7 mouse cellular contexts compared by ENCODE assay signal in genomic region chr3:100440009-100440408, GRCm38 (mm10). TPM values are rescaled to one million over a fixed set of nuclear protein-coding genes. Genes with fewer than 3 reads are reported as not detected.
DNase-seq lines count a peak whose midpoint lies in the region; ATAC-seq and TF ChIP-seq lines count a peak whose summit lies in the region.

No protein-coding gene starts in this region.

- no peaks in the 10 kb centered on the region for H3K9me3 ChIP-seq in kidney, postnatal 0 days (replicated peaks; ENCODE audit: low read length)
- no peaks in the 10 kb centered on the region for H3K9me3 ChIP-seq in heart, embryonic 15.5 days (replicated peaks)

- no peak overlapping the region for H3K9ac ChIP-seq in kidney, postnatal 0 days (ENCODE audit: low read depth, low read length)
- H3K9ac ChIP-seq in heart, embryonic 15.5 days: no peak overlapping the region

- no peaks in the 10 kb centered on the region for H3K27me3 ChIP-seq in kidney, postnatal 0 days (ENCODE audit: insufficient read depth, low read length)
- 0 out of 2 replicates have a peak, but pooled peaks cover 5% of the 10 kb centered on the region for H3K27me3 ChIP-seq in heart, embryonic 15.5 days

- no peaks in the 10 kb centered on the region for H3K36me3 ChIP-seq in kidney, postnatal 0 days (ENCODE audit: insufficient read depth, low read length)
- H3K36me3 ChIP-seq in heart, embryonic 15.5 days: no peaks in the 10 kb centered on the region
- no peaks in the 10 kb centered on the region for H3K36me3 ChIP-seq in macrophage (ENCODE audit: inconsistent target)

- H3K79me2 ChIP-seq in macrophage (ENCODE audit: inconsistent target): no peaks in the 10 kb centered on the region

- DNase-seq in kidney, postnatal 0 days (ENCODE audit: low spot score): no peak
- DNase-seq in kidney, postnatal 25 days: no peak
- peak; percentile 55 for DNase-seq in adrenal gland, adult 2 months
- no peak for DNase-seq in gastrocnemius, postnatal 4 days (ENCODE audit: low spot score in 2 of 2)

- H3K4me3 ChIP-seq in kidney, postnatal 0 days (replicated peaks; ENCODE audit: low read depth, low read length): no peak overlapping the region
- H3K4me3 ChIP-seq in heart, embryonic 15.5 days: no peak overlapping the region
- no peak overlapping the region for H3K4me3 ChIP-seq in macrophage (ENCODE audit: inconsistent target)

- WGBS in kidney, postnatal 0 days: 22% methylated on average over 6 of the region's 6 CpGs
- 26% methylated on average over 6 of the region's 6 CpGs for WGBS in heart, embryonic 15.5 days
- WGBS in macrophage (ENCODE audit: missing documents): 35% methylated on average over 6 of the region's 6 CpGs

- no peak overlapping the region for H3K4me2 ChIP-seq in kidney, postnatal 0 days (ENCODE audit: low read length)
- no peak overlapping the region for H3K4me2 ChIP-seq in heart, embryonic 15.5 days

- H3K4me1 ChIP-seq in kidney, postnatal 0 days (replicated peaks; ENCODE audit: insufficient read depth, low read length): no peaks in the 10 kb centered on the region
- peaks cover 12% of the 10 kb centered on the region for H3K4me1 ChIP-seq in heart, embryonic 15.5 days (replicated peaks)

- 0 out of 2 replicates have a peak, but pooled peaks have one; percentile 21 for ATAC-seq in kidney, postnatal 0 days (replicated peaks; ENCODE audit: low FRiP score, low read depth)
- 0 out of 2 replicates have a peak, but pooled peaks have one; percentile 51 for ATAC-seq in heart, embryonic 15.5 days (replicated peaks; ENCODE audit: insufficient number of reproducible peaks, insufficient read depth, low FRiP score, low read depth)
- no peak for ATAC-seq in cerebellum, adult (ENCODE audit: insufficient number of reproducible peaks, low FRiP score, low TSS enrichment)

- TF ChIP-seq CTCF in kidney, postnatal 0 days (IDR thresholded peaks at IDR 0.05; ENCODE audit: low read depth): no peak

- no peak overlapping the region for H3K27ac ChIP-seq in kidney, postnatal 0 days
- no peak overlapping the region for H3K27ac ChIP-seq in heart, embryonic 15.5 days
- H3K27ac ChIP-seq in macrophage: peak overlapping the region; percentile 67

RNA-seq across cellular contexts. Expression of gene Tent5c, which starts 49.1 kb away (rescaled TPM):
- 3.4 and 3.8 TPM in 2 replicates for polyA plus RNA-seq in kidney, postnatal 0 days (2015; fragmentation: Nextera tagmentation; extraction: Ambion mirVana)
- total RNA-seq in adrenal gland, adult 2 months (2021): 1 to 10 TPM; 6.0 to 6.8 TPM
- polyA plus RNA-seq in adrenal gland, adult 2 months (2012; rRNA removed): 0.55 and 0.73 TPM in 2 replicates
- polyA plus RNA-seq in heart, embryonic 15.5 days (2015; fragmentation: Nextera tagmentation; extraction: Ambion mirVana): 28.5 and 34.7 TPM in 2 replicates
- total RNA-seq in macrophage (2018; cell fraction: chromatin; rRNA removed): 10 to 100 TPM in 22 of 26 experiments, 1 to 10 TPM in 4; 5.1 to 23.9 (median 13.0) TPM
- 10 to 100 TPM; 17.4 to 45.1 (median 23.7) TPM for total RNA-seq in macrophage (2018; cell fraction: cytosol; rRNA removed)
- 10 to 100 TPM in 25 of 26 experiments, 1 to 10 TPM in 1; 9.2 to 49.1 (median 26.0) TPM for total RNA-seq in macrophage (2018; cell fraction: nucleus; rRNA removed)
- 6.4 to 13.5 TPM (median 8.3 TPM) in 3 replicates for polyA plus RNA-seq in macrophage (2018)
- total RNA-seq in gastrocnemius, postnatal 4 days (2021): 1 to 10 TPM; 4.0 to 6.5 TPM
